In the genomic region with DNA sequence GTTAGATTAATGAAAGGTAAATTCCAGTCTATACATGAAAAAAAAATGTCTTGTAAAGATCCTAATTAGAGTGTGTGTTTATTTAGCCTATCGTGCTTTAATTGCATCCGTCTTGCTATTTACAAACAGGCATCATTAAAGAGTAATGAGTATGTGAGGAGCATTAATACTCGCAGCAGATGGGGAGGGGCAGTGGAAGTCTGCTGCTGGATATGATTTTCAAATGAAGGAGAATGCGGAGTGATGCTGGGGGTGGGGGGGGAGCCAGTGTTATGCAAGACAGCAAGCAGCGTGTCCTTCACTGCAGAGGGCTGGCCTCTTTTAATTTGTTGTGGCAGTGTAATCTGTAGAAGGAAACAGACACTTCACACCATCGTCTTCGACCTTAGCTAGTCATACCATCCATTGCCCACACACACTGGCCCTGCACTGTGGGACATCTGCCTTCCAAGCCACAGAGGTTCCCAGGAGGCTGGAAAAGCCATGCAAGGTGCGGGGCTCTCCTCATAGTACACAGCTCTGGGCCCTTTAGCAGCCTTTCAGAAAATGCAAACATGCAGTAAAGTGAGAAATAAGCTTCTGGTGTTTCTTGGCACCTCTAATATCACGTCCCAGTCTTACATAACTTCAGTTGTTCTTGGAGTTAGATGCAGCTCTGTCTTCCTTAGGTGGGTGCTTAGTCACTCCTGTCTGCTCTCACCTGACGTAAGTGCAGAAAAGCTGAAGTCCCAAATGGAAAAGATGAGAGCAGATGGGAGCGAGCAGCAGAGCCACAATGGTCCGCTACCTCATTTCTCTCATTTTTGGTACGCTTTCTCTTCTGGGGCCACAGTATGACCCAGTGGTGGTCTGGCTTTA, we compare ENCODE assay signal across 17 mouse cellular contexts.
DNase-seq lines count a peak whose midpoint lies in the region; ATAC-seq and TF ChIP-seq lines count a peak whose summit lies in the region.
"Had no signal": no experiment of that assay in that cellular context is flagged by ENCODE, and none has a peak within 500 bp of the region (broad histone marks: within the 10 kb centered on the region; RNA-seq: fewer than 3 reads in every experiment).

No protein-coding gene starts in this region.

- no peak overlapping the region for H3K4me3 ChIP-seq in forebrain, embryonic 12.5 days (replicated peaks)
- H3K4me3 ChIP-seq in forebrain, postnatal 0 days (ENCODE audit: low read depth, low read length) = no peak overlapping the region
- no peak overlapping the region for H3K4me3 ChIP-seq in midbrain, embryonic 13.5 days (replicated peaks)
- no peak overlapping the region for H3K4me3 ChIP-seq in embryonic facial prominence, embryonic 10.5 days

- H3K36me3 ChIP-seq in forebrain, embryonic 12.5 days (replicated peaks) = no peaks in the 10 kb centered on the region
- no peaks in the 10 kb centered on the region for H3K36me3 ChIP-seq in forebrain, postnatal 0 days (ENCODE audit: insufficient read depth)
- H3K36me3 ChIP-seq in midbrain, embryonic 13.5 days = no peaks in the 10 kb centered on the region
- no peaks in the 10 kb centered on the region for H3K36me3 ChIP-seq in embryonic facial prominence, embryonic 10.5 days (replicated peaks)

- H3K9me3 ChIP-seq in forebrain, embryonic 12.5 days = no peaks in the 10 kb centered on the region
- H3K9me3 ChIP-seq in forebrain, postnatal 0 days (ENCODE audit: low read length) = no peaks in the 10 kb centered on the region
- no peaks in the 10 kb centered on the region for H3K9me3 ChIP-seq in midbrain, embryonic 13.5 days
- no peaks in the 10 kb centered on the region for H3K9me3 ChIP-seq in embryonic facial prominence, embryonic 10.5 days

- H3K27ac ChIP-seq in forebrain, embryonic 12.5 days = 0 out of 2 replicates have a peak overlapping the region, but pooled peaks have one; percentile 2
- H3K27ac ChIP-seq in forebrain, postnatal 0 days (ENCODE audit: low read depth, low read length) = no peak overlapping the region
- H3K27ac ChIP-seq in midbrain, embryonic 13.5 days = peak overlapping the region; percentile 44
- no peak overlapping the region for H3K27ac ChIP-seq in embryonic facial prominence, embryonic 10.5 days (replicated peaks)
- H3K27ac ChIP-seq: stomach, postnatal 0 days had no signal

- no peak for TF ChIP-seq CTCF in forebrain, postnatal 0 days (IDR thresholded peaks at IDR 0.05; ENCODE audit: low read depth)

- H3K4me1 ChIP-seq in forebrain, embryonic 12.5 days = peaks cover 57% of the 10 kb centered on the region
- H3K4me1 ChIP-seq in forebrain, postnatal 0 days (ENCODE audit: insufficient read depth) = peaks cover 14% of the 10 kb centered on the region
- H3K4me1 ChIP-seq in midbrain, embryonic 13.5 days (replicated peaks) = peaks cover 70% of the 10 kb centered on the region
- H3K4me1 ChIP-seq in embryonic facial prominence, embryonic 10.5 days = peaks cover 43% of the 10 kb centered on the region

- WGBS in forebrain, embryonic 12.5 days = 61% methylated on average over 13 of the region's 13 CpGs
- WGBS in forebrain, postnatal 0 days = 41% methylated on average over 13 of the region's 13 CpGs
- WGBS in midbrain, embryonic 13.5 days = 67% methylated on average over 13 of the region's 13 CpGs
- 86% methylated on average over 13 of the region's 13 CpGs for WGBS in embryonic facial prominence, embryonic 10.5 days

- DNase-seq in forebrain, postnatal 0 days = no peak
- peak; percentile 27 to 33 for DNase-seq in left cerebral cortex, adult 9 months (ENCODE audit: low spot score in 2 of 2)
- DNase-seq in left cerebral cortex, adult 8-10 months (ENCODE audit: low spot score in 2 of 2) = no peak
- DNase-seq in brain, adult 2 months (ENCODE audit: low read depth, low spot score) = peak; percentile 81
- DNase-seq in embryo, embryonic 9.5 days (ENCODE audit: extremely low spot score) = no peak
- no peak for DNase-seq in embryonic facial prominence, embryonic 10.5 days (ENCODE audit: low spot score)
- DNase-seq: adrenal gland, adult 8-10 months; cerebellum, postnatal 10 days; heart, adult 18-20 months; heart, postnatal 4 days; liver had no signal

- ATAC-seq in forebrain, embryonic 12.5 days (ENCODE audit: low FRiP score) = 0 out of 2 replicates have a peak, but pooled peaks have one; percentile 17
- no peak for ATAC-seq in forebrain, postnatal 0 days
- no peak for ATAC-seq in midbrain, embryonic 13.5 days
- ATAC-seq: CD4-positive, CD25-positive, alpha-beta regulatory T cell, adult 4 months; lung, postnatal 0 days; Patski had no signal

- H3K4me2 ChIP-seq in forebrain, embryonic 12.5 days = no peak overlapping the region
- H3K4me2 ChIP-seq in forebrain, postnatal 0 days (ENCODE audit: low read depth) = no peak overlapping the region
- H3K4me2 ChIP-seq in midbrain, embryonic 13.5 days (replicated peaks) = no peak overlapping the region

- peaks cover 39% of the 10 kb centered on the region for H3K27me3 ChIP-seq in forebrain, embryonic 12.5 days
- H3K27me3 ChIP-seq in forebrain, postnatal 0 days (ENCODE audit: insufficient read depth, low read length) = no peaks in the 10 kb centered on the region
- H3K27me3 ChIP-seq in midbrain, embryonic 13.5 days = no peaks in the 10 kb centered on the region
- no peaks in the 10 kb centered on the region; the same call in 1 of the 2 replicates for H3K27me3 ChIP-seq in embryonic facial prominence, embryonic 10.5 days (replicated peaks; ENCODE audit: low read depth, poor library complexity, severe bottlenecking)
- H3K27me3 ChIP-seq: Patski had no signal

- H3K9ac ChIP-seq in forebrain, embryonic 12.5 days = no peak overlapping the region
- no peak overlapping the region for H3K9ac ChIP-seq in forebrain, postnatal 0 days
- H3K9ac ChIP-seq in midbrain, embryonic 13.5 days (replicated peaks) = no peak overlapping the region

Comparison
In these comparisons a context has a peak if more than half of its experiments do, and no peak if none do; other contexts are left out.
1. H3K27ac ChIP-seq: peak in forebrain, embryonic 12.5 days (single experiment) and midbrain, embryonic 13.5 days (single experiment); none in forebrain, postnatal 0 days (single experiment) and embryonic facial prominence, embryonic 10.5 days (single experiment).
2. DNase-seq: peak in left cerebral cortex, adult 9 months (2 of 2) and brain, adult 2 months (single experiment); none in forebrain, postnatal 0 days (single experiment), left cerebral cortex, adult 8-10 months (0 of 2), embryo, embryonic 9.5 days (single experiment) and embryonic facial prominence, embryonic 10.5 days (single experiment).